Mouse (Mus musculus): ENCODE measurements around the gene Adamtsl5. TPM values are rescaled to one million over a fixed set of nuclear protein-coding genes. Genes with fewer than 3 reads are reported as not detected.

Adamtsl5 gene
- 21.4 and 22.9 TPM in 2 replicates for polyA plus RNA-seq (2015; fragmentation: Nextera tagmentation; extraction: Ambion mirVana)

GRCm38 (mm10) chr10:80348244-80348781, at the start of gene Adamtsl5:
Gene Adamtsl5, minus strand, starts transcription at chr10:80348412.

GRCm38 (mm10) chr10:80387522-80387959, 39.3 kb upstream of the Adamtsl5 start, which contains the start of gene Mex3d:
Gene Mex3d, minus strand, starts transcription at chr10:80387659.

DNA sequence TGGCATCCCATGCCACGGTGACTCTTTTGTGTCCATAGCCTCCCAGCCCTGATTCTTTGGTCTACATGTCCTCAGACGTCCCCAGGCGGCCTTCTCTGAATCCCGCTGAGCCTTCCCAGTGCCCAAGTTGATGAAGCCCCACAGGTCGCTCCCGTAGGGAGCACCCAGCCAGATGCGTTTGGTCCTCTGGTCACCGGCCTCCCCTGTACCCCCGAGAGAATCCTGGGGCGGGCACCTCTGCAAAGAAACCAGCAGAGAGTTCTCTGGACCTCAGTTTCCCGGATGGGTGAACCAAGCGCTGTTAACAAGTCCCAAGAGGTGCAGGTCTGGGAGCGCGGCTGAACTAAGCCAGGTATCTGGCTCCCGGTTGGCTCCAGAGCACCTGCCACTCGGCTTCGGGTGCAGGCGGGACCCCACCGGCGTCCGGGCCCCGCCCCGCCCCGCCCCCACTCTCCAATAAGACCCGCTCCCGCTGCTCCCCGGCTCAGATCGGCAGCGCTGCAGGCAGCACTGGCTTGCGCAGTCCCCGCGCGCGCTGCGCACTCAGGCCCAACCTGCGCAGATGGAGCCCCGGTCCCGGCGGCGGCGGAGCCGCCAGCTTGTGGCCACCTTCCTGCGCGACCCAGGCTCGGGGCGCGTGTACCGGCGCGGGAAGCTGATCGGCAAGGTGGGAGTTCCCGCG, 7.9 kb upstream of the Adamtsl5 start, which contains the start of gene Plk5:
Plk5 (plus strand) TSS at position 459 of the 682 bp plus-strand sequence.

DNA sequence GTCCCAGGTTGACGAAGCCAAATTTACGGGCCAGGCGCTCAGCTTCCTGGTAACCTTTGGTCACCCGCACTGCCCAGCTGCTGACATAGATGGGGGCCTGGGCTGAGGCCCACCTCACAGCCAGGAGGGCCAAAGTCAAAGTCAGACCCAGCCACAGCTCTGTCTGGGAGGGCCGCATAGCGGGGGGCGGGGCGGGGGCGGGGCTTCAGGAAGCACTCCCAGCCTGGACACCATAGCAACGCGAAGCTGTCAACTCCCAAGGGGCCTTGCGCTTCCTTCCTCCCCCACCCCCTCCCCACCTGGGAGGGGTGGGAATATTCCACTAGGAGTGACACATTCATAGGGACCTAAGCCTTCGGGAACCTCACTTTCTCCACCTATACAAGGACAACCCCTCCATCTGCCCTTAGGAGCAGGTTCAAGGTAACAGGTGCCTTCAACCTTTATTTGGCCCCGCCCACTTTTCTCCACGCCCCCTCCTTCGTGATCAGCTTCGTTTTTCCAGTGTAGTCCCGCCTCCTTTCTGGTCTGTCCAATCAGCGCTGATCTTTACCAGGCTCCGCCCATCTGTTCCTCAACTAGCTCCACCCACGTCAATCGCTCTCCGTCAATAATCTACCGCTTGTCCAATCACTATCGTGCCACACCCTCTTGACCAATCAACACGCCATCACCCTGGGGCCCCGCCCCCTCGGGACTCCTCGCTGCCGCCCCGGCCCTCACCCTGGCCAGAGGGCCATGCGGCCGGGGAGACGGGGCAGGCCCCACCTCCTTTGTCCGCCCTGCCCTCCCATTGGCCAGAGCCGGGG, 18.7 kb downstream of the Adamtsl5 start, which contains the start of the genes Pcsk4 and Reep6:
Pcsk4 (minus strand) TSS at position 226 of the 809 bp plus-strand sequence.
Reep6 (plus strand) TSS at position 681 of the 809 bp plus-strand sequence.

DNA sequence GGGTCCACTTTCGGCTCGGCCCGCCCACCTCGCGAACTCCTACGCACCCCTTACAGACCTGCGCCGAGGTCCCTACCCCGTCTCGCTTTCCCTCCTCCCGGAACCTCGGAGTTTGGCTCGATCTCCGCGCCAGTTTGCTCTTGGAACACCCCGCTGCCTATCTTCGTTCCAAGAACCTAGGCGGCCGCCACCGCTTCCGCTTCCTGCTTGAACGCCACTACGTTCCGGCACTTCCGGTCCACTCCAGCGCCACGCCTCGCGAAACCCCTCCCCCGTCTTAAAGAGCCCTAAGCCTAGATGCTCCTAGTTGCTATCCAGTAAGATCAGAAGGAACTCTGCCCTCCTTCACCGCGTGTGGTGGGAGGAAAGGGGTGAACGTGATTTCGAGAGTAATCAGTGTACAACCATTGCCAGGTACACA, 27.9 kb downstream of the Adamtsl5 start, which contains the start of gene 2310011J03Rik:
2310011J03Rik (minus strand) TSS at position 198 of the 421 bp plus-strand sequence.

DNA sequence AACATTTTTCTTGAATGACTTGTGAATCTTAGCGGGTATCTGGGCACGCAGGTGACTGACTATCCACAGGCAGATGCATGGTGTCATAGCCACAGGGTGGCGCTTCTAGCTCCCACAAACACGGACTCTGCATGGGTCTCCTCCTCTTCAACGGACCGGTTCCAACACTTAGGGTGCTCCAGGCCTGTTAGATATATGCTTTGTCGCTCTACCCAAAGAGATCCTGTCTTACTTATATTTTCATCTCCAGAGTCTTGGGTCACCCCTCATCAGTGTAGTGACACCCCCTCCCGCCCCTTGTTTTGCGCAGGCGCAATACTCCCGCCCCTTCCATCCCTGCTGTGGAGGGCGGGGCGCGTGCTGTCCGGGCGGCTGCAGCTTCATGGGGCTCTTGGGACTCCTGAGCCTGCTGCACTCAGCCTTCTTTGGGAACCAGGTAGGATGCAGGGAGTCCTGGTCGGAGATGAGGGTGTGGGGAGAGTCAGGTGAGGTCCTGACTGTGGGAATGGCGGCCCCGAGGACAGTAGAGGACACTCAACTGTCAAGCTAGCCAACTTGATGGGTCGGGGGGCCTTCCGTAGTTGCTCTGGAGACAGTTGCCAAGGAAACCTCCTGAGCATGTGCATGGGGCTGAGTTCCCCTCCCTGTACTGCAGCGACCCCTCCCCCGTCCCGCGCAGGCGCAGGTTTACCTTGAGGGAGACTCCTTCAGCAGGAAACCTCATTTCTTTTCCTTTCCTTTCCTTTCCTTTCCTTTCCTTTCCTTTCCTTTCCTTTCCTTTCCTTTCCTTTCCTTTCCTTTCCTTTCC, 52.4 kb downstream of the Adamtsl5 start, which contains the start of gene Apc2:
Apc2 (plus strand) TSS at position 360 of the 808 bp plus-strand sequence.

DNA sequence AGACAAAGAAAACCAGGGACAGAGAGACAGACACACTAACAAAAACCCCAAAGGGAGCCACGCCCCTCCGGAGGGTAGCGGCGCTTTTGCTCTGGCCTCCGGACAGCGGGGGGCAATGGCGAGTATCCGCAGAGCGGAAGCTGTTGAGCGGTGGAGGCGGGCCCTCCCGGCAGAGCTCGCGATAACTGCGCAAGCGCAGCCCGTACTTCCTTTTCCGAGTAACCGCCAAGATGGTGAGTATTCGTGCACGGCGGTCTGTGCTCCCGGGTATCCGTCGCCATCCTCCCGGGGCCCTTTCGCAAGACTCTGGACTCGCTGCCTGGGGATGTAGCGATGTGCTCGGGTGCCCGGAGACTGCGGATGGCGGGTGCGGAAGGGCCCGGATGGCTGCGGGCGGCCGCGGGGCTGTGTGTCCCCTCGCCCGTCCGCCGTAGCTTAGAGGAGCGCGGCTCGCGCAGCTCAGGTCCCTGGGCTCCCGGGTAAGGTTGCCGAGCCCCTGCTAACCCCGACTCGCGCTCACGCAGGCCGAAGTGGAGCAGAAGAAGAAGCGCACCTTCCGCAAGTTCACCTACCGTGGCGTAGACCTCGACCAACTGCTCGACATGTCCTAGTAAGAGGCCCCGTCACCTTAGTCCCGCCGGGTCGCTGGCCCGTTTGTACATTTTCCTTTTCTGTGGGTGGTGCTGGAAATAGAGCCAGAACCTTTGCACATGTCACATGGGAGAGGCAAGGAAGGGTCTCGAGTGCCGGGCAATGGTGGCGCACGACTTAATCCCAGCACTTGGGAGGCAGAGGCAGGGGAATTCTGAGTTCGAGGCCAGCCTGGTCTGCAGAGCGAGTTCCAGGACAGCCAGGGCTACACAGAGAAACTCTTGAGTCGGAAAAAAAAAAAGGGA, 55.7 kb downstream of the Adamtsl5 start, which contains the start of gene Rps15:
Rps15 (plus strand) TSS at position 203 of the 896 bp plus-strand sequence.

Small RNA genes within 50 kb of the gene (microRNA-seq; reads per million reads assigned to microRNA genes)
- gene Gm22721, result not detected

Other genes with a start within 250 kb of the Adamtsl5 start
- 14.6 and 18.7 TPM in 2 replicates for gene Sbno2, start 242.8 kb downstream of the Adamtsl5 start, polyA plus RNA-seq (2015; fragmentation: Nextera tagmentation; extraction: Ambion mirVana)
- gene Stk11, start 232.6 kb downstream of the Adamtsl5 start, polyA plus RNA-seq (2015; fragmentation: Nextera tagmentation; extraction: Ambion mirVana), result 11.9 and 12.4 TPM in 2 replicates
- gene Atp5d, start 209.8 kb downstream of the Adamtsl5 start, polyA plus RNA-seq (2015; fragmentation: Nextera tagmentation; extraction: Ambion mirVana), result 604 and 621 TPM in 2 replicates
- gene Cbarp, start 207.6 kb downstream of the Adamtsl5 start, polyA plus RNA-seq (2015; fragmentation: Nextera tagmentation; extraction: Ambion mirVana), result 2.1 and 2.4 TPM in 2 replicates
- gene Midn, start 200.1 kb downstream of the Adamtsl5 start, polyA plus RNA-seq (2015; fragmentation: Nextera tagmentation; extraction: Ambion mirVana), result 7.5 and 7.6 TPM in 2 replicates
- gene Cirbp, start 182.4 kb downstream of the Adamtsl5 start, polyA plus RNA-seq (2015; fragmentation: Nextera tagmentation; extraction: Ambion mirVana), result 215 and 228 TPM in 2 replicates
- 8.1 and 10.7 TPM in 2 replicates for gene 1600002K03Rik, start 175.5 kb downstream of the Adamtsl5 start, polyA plus RNA-seq (2015; fragmentation: Nextera tagmentation; extraction: Ambion mirVana)
- gene Efna2, start 168.9 kb downstream of the Adamtsl5 start, polyA plus RNA-seq (2015; fragmentation: Nextera tagmentation; extraction: Ambion mirVana), result 5.6 and 6.3 TPM in 2 replicates
- 19.8 and 28.1 TPM in 2 replicates for gene Mum1, start 122.0 kb downstream of the Adamtsl5 start, polyA plus RNA-seq (2015; fragmentation: Nextera tagmentation; extraction: Ambion mirVana)
- gene Ndufs7, start 99.3 kb downstream of the Adamtsl5 start, polyA plus RNA-seq (2015; fragmentation: Nextera tagmentation; extraction: Ambion mirVana), result 297 and 358 TPM in 2 replicates
- gene Gamt, start 87.4 kb downstream of the Adamtsl5 start, polyA plus RNA-seq (2015; fragmentation: Nextera tagmentation; extraction: Ambion mirVana), result 21.6 and 22.3 TPM in 2 replicates
- gene Dazap1, start 86.9 kb downstream of the Adamtsl5 start, polyA plus RNA-seq (2015; fragmentation: Nextera tagmentation; extraction: Ambion mirVana), result 25.8 and 28.0 TPM in 2 replicates
- gene Rps15, start 56.0 kb downstream of the Adamtsl5 start, polyA plus RNA-seq (2015; fragmentation: Nextera tagmentation; extraction: Ambion mirVana), result 647 and 717 TPM in 2 replicates
- gene Apc2, start 52.4 kb downstream of the Adamtsl5 start, polyA plus RNA-seq (2015; fragmentation: Nextera tagmentation; extraction: Ambion mirVana), result 0.36 and 0.45 TPM in 2 replicates
- 39.5 and 42.5 TPM in 2 replicates for gene 2310011J03Rik, start 27.9 kb downstream of the Adamtsl5 start, polyA plus RNA-seq (2015; fragmentation: Nextera tagmentation; extraction: Ambion mirVana)
- 1.3 and 2.2 TPM in 2 replicates for gene Pcsk4, start 18.9 kb downstream of the Adamtsl5 start, polyA plus RNA-seq (2015; fragmentation: Nextera tagmentation; extraction: Ambion mirVana)
- gene Reep6, start 18.5 kb downstream of the Adamtsl5 start, polyA plus RNA-seq (2015; fragmentation: Nextera tagmentation; extraction: Ambion mirVana), result 17.3 and 20.4 TPM in 2 replicates
- not detected in 2 replicates for gene Plk5, start 8.0 kb upstream of the Adamtsl5 start, polyA plus RNA-seq (2015; fragmentation: Nextera tagmentation; extraction: Ambion mirVana)
- gene Mex3d, start 39.2 kb upstream of the Adamtsl5 start, polyA plus RNA-seq (2015; fragmentation: Nextera tagmentation; extraction: Ambion mirVana), result 3.7 and 4.2 TPM in 2 replicates
- gene Mbd3, start 51.1 kb upstream of the Adamtsl5 start, polyA plus RNA-seq (2015; fragmentation: Nextera tagmentation; extraction: Ambion mirVana), result 93.3 and 96.5 TPM in 2 replicates
- 829 and 1,098 TPM in 2 replicates for gene Uqcr11, start 58.4 kb upstream of the Adamtsl5 start, polyA plus RNA-seq (2015; fragmentation: Nextera tagmentation; extraction: Ambion mirVana)
- 28.2 and 29.8 TPM in 2 replicates for gene Tcf3, start 85.2 kb upstream of the Adamtsl5 start, polyA plus RNA-seq (2015; fragmentation: Nextera tagmentation; extraction: Ambion mirVana)
- not detected in 2 replicates for gene Onecut3, start 146.4 kb upstream of the Adamtsl5 start, polyA plus RNA-seq (2015; fragmentation: Nextera tagmentation; extraction: Ambion mirVana)
- gene Atp8b3, start 190.7 kb upstream of the Adamtsl5 start, polyA plus RNA-seq (2015; fragmentation: Nextera tagmentation; extraction: Ambion mirVana), result 0.05 and 0.07 TPM in 2 replicates
- 8.7 and 9.3 TPM in 2 replicates for gene Rexo1, start 213.1 kb upstream of the Adamtsl5 start, polyA plus RNA-seq (2015; fragmentation: Nextera tagmentation; extraction: Ambion mirVana)
- 8.8 and 9.9 TPM in 2 replicates for gene Klf16, start 228.9 kb upstream of the Adamtsl5 start, polyA plus RNA-seq (2015; fragmentation: Nextera tagmentation; extraction: Ambion mirVana)
- 73.0 and 80.4 TPM in 2 replicates for gene Abhd17a, start 241.9 kb upstream of the Adamtsl5 start, polyA plus RNA-seq (2015; fragmentation: Nextera tagmentation; extraction: Ambion mirVana)